Mouse (Mus musculus) limb, embryonic 13.5 days (tissue): ENCODE results near the gene Krtap27-1. TPM values are rescaled to one million over a fixed set of nuclear protein-coding genes. Genes with fewer than 3 reads are reported as not detected.

Experiments used
- ATAC-seq: fragments of 200-750 bp; cut with Nextera tagmentation; 2 replicates; pipeline ENCODE4 v1.8.0; 2017; ENCODE audit warnings: low read depth, moderate number of reproducible peaks, moderate TSS enrichment; ENCODE audit not compliant: low FRiP score
- H3K27ac ChIP-seq: fragments of 300-500 bp; sonication (generic); 2 replicates; pipeline ENCODE4 v1.5.1; 2015; ENCODE audit warnings: inconsistent platforms, mild to moderate bottlenecking, moderate library complexity
- H3K27me3 ChIP-seq: fragments of 300-500 bp; sonication (generic); 2 replicates; pipeline ENCODE4 v1.6.1; 2015; ENCODE audit warnings: mild to moderate bottlenecking, inconsistent platforms
- H3K36me3 ChIP-seq: fragments of 300-500 bp; sonication (generic); 2 replicates; pipeline ENCODE4 v1.6.1; 2015; ENCODE audit warnings: inconsistent platforms, mild to moderate bottlenecking, moderate library complexity
- H3K4me1 ChIP-seq: fragments of 300-500 bp; sonication (generic); 2 replicates; pipeline ENCODE4 v1.6.1; 2015; ENCODE audit warnings: inconsistent platforms
- H3K4me2 ChIP-seq: fragments of 300-500 bp; sonication (generic); replicated peaks from 2 replicates; pipeline ENCODE4 v1.6.1; 2015; ENCODE audit warnings: inconsistent platforms, mild to moderate bottlenecking, moderate library complexity
- H3K4me3 ChIP-seq: fragments of 300-500 bp; sonication (generic); 2 replicates; pipeline ENCODE4 v1.5.1; 2015; ENCODE audit warnings: moderate library complexity, mild to moderate bottlenecking, inconsistent platforms
- H3K9ac ChIP-seq: fragments of 300-500 bp; sonication (generic); 2 replicates; pipeline ENCODE4 v1.6.1; 2015; ENCODE audit warnings: mild to moderate bottlenecking, inconsistent platforms
- H3K9me3 ChIP-seq: fragments of 300-500 bp; sonication (generic); 2 replicates; pipeline ENCODE4 v1.6.1; 2016; ENCODE audit warnings: inconsistent platforms
- WGBS: fragments of 180-500 bp; shearing (Covaris S2); methylation state at CpG from one replicate; pipeline ENCODE4 v1.1.7; 2015; 5-methylcytosine and 5-hydroxymethylcytosine counted together
- polyA plus RNA-seq: library from polyadenylated mRNA; unstranded; fragments of >200 nt; fragmentation: Nextera tagmentation; extraction: Ambion mirVana; gene quantifications from 2 replicates; pipeline ENCODE4 v1.2.1, GENCODE M21; 2015

Krtap27-1 gene
- polyA plus RNA-seq, result not detected in 2 replicates

GRCm38 (mm10) chr16:88671571-88671970 lies at the start of gene Krtap27-1:
Gene Krtap27-1, minus strand, starts transcription at chr16:88671671.
- Histone ChIP-seq H3K27me3 (no peaks in the 10 kb centered on the region), H3K27ac (no peak within 1 kb of the TSS), H3K9me3 (no peaks in the 10 kb centered on the region), H3K4me3 (no peak within 1 kb of the TSS), H3K9ac (no peak within 1 kb of the TSS), H3K4me2 (no peak within 1 kb of the TSS), H3K4me1 (no peaks in the 10 kb centered on the region), H3K36me3 (no peaks in the 10 kb centered on the region)
- WGBS, result 90% methylated on average over 4 of the region's 4 CpGs
- ATAC-seq, result no peak

DNA sequence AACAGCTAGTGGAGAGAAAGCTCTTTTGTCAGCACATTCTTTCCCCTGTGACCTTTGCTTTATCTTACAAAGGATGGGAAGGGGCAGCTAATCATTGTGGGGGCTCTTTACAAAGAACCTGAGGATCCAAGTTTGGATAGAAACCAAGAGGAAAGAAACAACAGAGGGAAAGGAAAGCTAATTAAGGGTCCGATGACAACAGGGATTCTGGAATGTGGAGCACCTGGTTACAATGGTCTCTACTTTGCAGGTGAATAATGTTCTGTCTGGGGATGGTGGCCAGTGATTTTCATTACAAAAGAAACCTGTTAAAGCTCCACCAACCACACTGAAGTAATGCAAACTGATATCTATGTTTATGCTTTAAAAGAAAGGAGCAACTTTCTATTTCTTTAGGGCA lies 48.6 kb upstream of the Krtap27-1 start:
- no peak overlapping the region for H3K4me2 ChIP-seq
- H3K9ac ChIP-seq, result no peak overlapping the region
- 24% methylated on average over 1 of the region's 1 CpGs for WGBS
- no peak overlapping the region for H3K4me3 ChIP-seq
- H3K27ac ChIP-seq, result no peak overlapping the region
- no peaks in the 10 kb centered on the region for H3K9me3 ChIP-seq
- no peaks in the 10 kb centered on the region for H3K4me1 ChIP-seq
- ATAC-seq, result no peak
- no peaks in the 10 kb centered on the region for H3K36me3 ChIP-seq
- H3K27me3 ChIP-seq, result no peaks in the 10 kb centered on the region

GRCm38 (mm10) chr16:88716549-88716948 lies 45.1 kb upstream of the Krtap27-1 start:
- Histone ChIP-seq H3K9me3 (no peaks in the 10 kb centered on the region), H3K4me3 (no peak overlapping the region), H3K27ac (no peak overlapping the region), H3K4me1 (no peaks in the 10 kb centered on the region), H3K36me3 (no peaks in the 10 kb centered on the region), H3K27me3 (no peaks in the 10 kb centered on the region), H3K9ac (no peak overlapping the region), H3K4me2 (no peak overlapping the region)
- ATAC-seq, result 0 out of 2 replicates have a peak, but pooled peaks have one; percentile 40

- no peak for ATAC-seq
- Histone ChIP-seq H3K4me3 (no peak overlapping the region), H3K36me3 (no peaks in the 10 kb centered on the region), H3K4me2 (no peak overlapping the region), H3K27ac (no peak overlapping the region), H3K27me3 (no peaks in the 10 kb centered on the region), H3K9ac (no peak overlapping the region), H3K9me3 (no peaks in the 10 kb centered on the region), H3K4me1 (no peaks in the 10 kb centered on the region)
- 82% methylated on average over 6 of the region's 6 CpGs for WGBS
These were observed 39.8 kb upstream of the Krtap27-1 start for GRCm38 (mm10) chr16:88711245-88711644.

GRCm38 (mm10) chr16:88710757-88711156 lies 39.3 kb upstream of the Krtap27-1 start:
- Histone ChIP-seq H3K4me1 (no peaks in the 10 kb centered on the region), H3K27ac (no peak overlapping the region), H3K36me3 (no peaks in the 10 kb centered on the region), H3K27me3 (no peaks in the 10 kb centered on the region), H3K9me3 (no peaks in the 10 kb centered on the region), H3K4me3 (no peak overlapping the region), H3K9ac (no peak overlapping the region), H3K4me2 (no peak overlapping the region)
- no peak for ATAC-seq
- WGBS, result 76% methylated on average over 4 of the region's 4 CpGs

DNA sequence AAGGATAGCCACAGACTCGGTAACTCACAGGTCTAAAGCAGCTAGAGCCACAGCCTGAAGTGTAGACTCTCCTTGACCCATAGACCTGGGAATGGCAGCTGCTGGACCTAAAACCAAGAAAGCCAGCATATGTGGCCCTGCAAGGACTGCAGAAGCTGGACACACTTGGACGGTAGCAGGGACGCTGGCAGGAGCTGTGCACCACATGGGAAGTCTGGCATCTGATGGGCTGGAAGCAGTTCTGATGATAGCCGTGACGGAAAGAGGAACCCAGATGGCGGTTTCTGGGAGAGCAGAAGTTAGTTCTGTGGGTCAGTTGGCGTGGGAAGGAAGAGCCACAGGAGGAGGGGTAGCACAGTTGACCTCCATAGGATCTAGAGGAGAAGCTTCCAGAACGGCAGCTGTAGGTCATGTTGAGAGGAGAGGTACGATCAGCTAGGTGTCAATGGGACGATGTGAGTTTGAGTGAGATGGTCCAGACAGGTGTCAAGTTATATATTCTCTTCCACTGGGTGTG lies 36.1 kb upstream of the Krtap27-1 start, which contains the start of gene 2310061N02Rik:
2310061N02Rik (minus strand) TSS at position 467 of the 517 bp plus-strand sequence.
- H3K27ac ChIP-seq, result no peak within 1 kb of the TSS
- ATAC-seq, result no peak
- no peaks in the 10 kb centered on the region for H3K27me3 ChIP-seq
- no peaks in the 10 kb centered on the region for H3K36me3 ChIP-seq
- H3K4me2 ChIP-seq, result no peak within 1 kb of the TSS
- H3K9ac ChIP-seq, result no peak within 1 kb of the TSS
- no peaks in the 10 kb centered on the region for H3K9me3 ChIP-seq
- H3K4me3 ChIP-seq, result no peak within 1 kb of the TSS
- no peaks in the 10 kb centered on the region for H3K4me1 ChIP-seq
- WGBS, result 88% methylated on average over 10 of the region's 10 CpGs

DNA sequence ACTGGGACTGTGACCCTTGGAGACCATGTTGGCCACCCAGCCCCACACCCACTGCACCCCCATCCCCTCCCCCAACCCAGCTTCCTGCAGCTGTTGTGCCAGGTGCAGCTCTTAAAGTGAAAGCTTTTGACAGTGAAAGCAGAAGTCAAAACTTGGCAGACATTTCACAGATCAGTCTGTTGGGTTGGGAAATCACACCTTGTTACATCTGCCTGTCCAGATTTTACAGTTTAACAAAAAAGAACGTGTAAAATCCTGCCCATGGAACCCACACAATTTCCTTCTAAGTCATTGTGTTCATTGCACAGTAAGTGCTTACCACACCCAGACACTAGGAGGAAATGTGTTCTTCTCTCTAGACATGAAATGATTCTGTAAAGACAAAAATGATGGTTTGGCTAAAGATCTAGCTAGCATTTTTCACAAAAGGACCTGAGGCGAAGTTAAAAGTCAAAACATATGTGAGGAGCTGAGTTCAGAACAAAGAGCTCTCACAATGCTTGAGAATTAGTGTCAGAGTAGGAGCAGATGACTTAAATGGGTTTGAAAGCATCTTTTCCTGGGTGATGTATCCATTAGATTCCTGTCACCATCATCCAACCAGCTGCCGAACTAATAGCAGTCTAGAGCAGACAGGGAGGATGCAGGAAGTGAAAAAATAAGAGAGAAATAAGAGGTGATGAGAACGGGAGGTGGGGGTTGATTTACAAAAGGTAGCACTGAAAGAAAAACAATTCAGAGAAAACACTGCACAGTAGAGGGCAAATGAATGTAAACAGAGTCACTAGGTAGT lies 29.8 kb upstream of the Krtap27-1 start:
- Histone ChIP-seq H3K9me3 (no peaks in the 10 kb centered on the region), H3K9ac (no peak overlapping the region), H3K4me2 (no peak overlapping the region), H3K27me3 (no peaks in the 10 kb centered on the region), H3K4me3 (no peak overlapping the region), H3K4me1 (0 out of 2 replicates have a peak, but pooled peaks cover 11% of the 10 kb centered on the region), H3K27ac (no peak overlapping the region), H3K36me3 (no peaks in the 10 kb centered on the region)
- WGBS, result 38% methylated on average over 4 of the region's 4 CpGs
- peak; percentile 66; the same call in 1 of the 2 replicates for ATAC-seq

- H3K4me2 ChIP-seq, result no peak overlapping the region
- H3K27ac ChIP-seq, result no peak overlapping the region
- H3K9me3 ChIP-seq, result no peaks in the 10 kb centered on the region
- no peak for ATAC-seq
- no peaks in the 10 kb centered on the region for H3K27me3 ChIP-seq
- no peaks in the 10 kb centered on the region for H3K36me3 ChIP-seq
- no peak overlapping the region for H3K9ac ChIP-seq
- WGBS, result 60% methylated on average over 4 of the region's 4 CpGs
- H3K4me3 ChIP-seq, result no peak overlapping the region
- 0 out of 2 replicates have a peak, but pooled peaks cover 9% of the 10 kb centered on the region for H3K4me1 ChIP-seq
These were observed 24.8 kb upstream of the Krtap27-1 start for GRCm38 (mm10) chr16:88696256-88696655.

DNA sequence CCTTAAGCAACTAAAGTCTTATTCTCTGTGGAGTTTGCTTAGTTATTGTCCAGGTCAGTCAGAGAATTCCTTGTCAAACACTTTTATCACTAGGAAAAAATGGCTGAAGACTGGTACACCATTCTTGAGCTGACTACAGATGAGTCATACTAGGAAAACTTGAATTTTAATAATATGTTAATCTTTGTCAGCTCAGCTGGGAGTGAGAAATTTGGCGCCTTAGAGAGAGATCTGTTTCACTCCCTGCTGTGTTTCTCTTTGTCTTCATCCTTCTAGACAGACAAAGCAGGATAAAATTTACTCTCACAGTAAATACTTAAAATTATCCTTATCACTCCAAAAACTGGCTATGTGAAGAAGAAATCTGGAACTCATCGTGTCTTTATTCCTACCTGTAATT lies 9.8 kb upstream of the Krtap27-1 start:
- Histone ChIP-seq H3K9me3 (no peaks in the 10 kb centered on the region), H3K4me2 (no peak overlapping the region), H3K36me3 (no peaks in the 10 kb centered on the region), H3K4me3 (no peak overlapping the region), H3K27ac (no peak overlapping the region), H3K9ac (no peak overlapping the region), H3K27me3 (no peaks in the 10 kb centered on the region), H3K4me1 (no peaks in the 10 kb centered on the region)
- no peak for ATAC-seq
- 69% methylated on average over 2 of the region's 2 CpGs for WGBS

DNA sequence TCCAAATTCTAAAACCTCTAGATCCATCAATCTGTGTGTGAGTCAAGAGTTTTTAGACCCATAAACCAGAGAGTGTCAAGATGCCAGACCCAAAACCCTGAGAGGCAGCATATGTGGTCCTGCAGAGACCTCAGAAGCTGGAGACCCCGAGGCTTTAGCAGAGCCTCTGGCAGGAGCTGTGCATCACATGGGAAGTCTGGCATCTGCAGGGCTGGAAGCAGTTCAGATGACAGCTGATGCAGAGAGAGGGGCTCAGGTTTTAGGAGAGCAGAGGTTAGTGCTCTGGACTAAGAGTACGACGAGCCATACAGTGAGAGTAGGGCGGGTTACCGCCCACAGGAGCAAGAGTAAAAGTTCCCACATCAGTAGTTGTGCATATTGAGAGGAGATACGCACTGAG lies 7.6 kb upstream of the Krtap27-1 start:
- no peak for ATAC-seq
- no peaks in the 10 kb centered on the region for H3K36me3 ChIP-seq
- no peak overlapping the region for H3K9ac ChIP-seq
- H3K4me1 ChIP-seq, result no peaks in the 10 kb centered on the region
- no peak overlapping the region for H3K4me2 ChIP-seq
- 78% methylated on average over 6 of the region's 6 CpGs for WGBS
- no peaks in the 10 kb centered on the region for H3K27me3 ChIP-seq
- H3K4me3 ChIP-seq, result no peak overlapping the region
- H3K9me3 ChIP-seq, result no peaks in the 10 kb centered on the region
- H3K27ac ChIP-seq, result no peak overlapping the region

GRCm38 (mm10) chr16:88657426-88657825 lies 14.0 kb downstream of the Krtap27-1 start:
- WGBS, result 50% methylated on average over 1 of the region's 1 CpGs
- no peak overlapping the region for H3K9ac ChIP-seq
- H3K4me3 ChIP-seq, result no peak overlapping the region
- no peaks in the 10 kb centered on the region for H3K9me3 ChIP-seq
- H3K4me1 ChIP-seq, result no peaks in the 10 kb centered on the region
- H3K27me3 ChIP-seq, result no peaks in the 10 kb centered on the region
- H3K4me2 ChIP-seq, result no peak overlapping the region
- ATAC-seq, result no peak
- H3K27ac ChIP-seq, result no peak overlapping the region
- no peaks in the 10 kb centered on the region for H3K36me3 ChIP-seq

- 60% methylated on average over 2 of the region's 2 CpGs for WGBS
- no peaks in the 10 kb centered on the region for H3K36me3 ChIP-seq
- H3K27ac ChIP-seq, result no peak overlapping the region
- ATAC-seq, result no peak
- H3K9me3 ChIP-seq, result no peaks in the 10 kb centered on the region
- H3K4me2 ChIP-seq, result no peak overlapping the region
- no peaks in the 10 kb centered on the region for H3K4me1 ChIP-seq
- H3K9ac ChIP-seq, result no peak overlapping the region
- no peak overlapping the region for H3K4me3 ChIP-seq
- no peaks in the 10 kb centered on the region for H3K27me3 ChIP-seq
These were observed 19.5 kb downstream of the Krtap27-1 start for GRCm38 (mm10) chr16:88651952-88652351.
